ENCODE assay signal across 8 mouse cellular contexts in the genomic region with DNA sequence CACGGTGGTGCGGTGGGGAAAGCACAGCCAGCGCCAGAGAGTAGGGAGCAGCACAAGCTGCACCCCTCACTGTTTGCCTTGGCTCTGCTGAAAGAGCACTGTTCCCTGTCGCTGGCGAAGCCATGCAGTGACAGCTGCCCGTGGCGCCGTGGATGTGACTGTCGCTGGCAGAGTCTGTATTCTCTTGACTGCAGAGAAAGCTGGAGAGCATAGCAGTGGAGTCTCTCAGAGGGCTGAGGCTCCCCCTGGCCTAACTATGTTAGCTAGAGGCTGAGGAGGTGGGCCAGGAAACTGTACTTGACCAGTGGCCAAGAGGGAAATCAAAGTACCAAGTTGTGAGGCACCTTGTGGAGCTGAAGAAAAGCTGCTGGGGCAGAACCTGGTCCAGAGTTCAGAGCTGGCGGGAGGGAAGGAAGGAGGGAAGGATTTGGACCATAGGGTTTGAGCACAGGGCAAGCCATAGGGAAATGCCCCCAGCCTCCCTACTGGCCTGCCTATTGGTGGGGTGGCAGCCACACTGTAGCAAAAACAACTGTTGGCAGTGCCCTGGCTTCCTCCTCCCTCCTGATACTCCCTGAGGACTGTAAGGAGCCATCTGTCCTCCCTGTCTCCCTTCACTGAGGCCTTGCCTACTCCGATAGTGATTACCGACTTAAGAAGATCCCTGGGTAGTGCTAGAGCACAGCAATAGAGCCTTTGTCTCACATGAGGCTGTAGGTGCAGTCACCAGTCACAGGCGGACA. TPM values are rescaled to one million over a fixed set of nuclear protein-coding genes. Genes with fewer than 3 reads are reported as not detected.
DNase-seq lines count a peak whose midpoint lies in the region; ATAC-seq lines count a peak whose summit lies in the region.

No protein-coding gene starts in this region.

- peaks cover 97% of the 10 kb centered on the region for H3K36me3 ChIP-seq in neural tube, embryonic 13.5 days
- peaks cover 91% of the 10 kb centered on the region for H3K36me3 ChIP-seq in neural tube, embryonic 15.5 days
- H3K36me3 ChIP-seq in forebrain, embryonic 14.5 days (ENCODE audit: control insufficient read depth, insufficient read depth, low read length): peaks cover 95% of the 10 kb centered on the region
- peaks cover 58% of the 10 kb centered on the region for H3K36me3 ChIP-seq in stomach, embryonic 15.5 days

- H3K4me2 ChIP-seq in neural tube, embryonic 13.5 days: no peak overlapping the region
- H3K4me2 ChIP-seq in neural tube, embryonic 15.5 days: no peak overlapping the region
- H3K4me2 ChIP-seq in forebrain, embryonic 14.5 days (ENCODE audit: low read length): no peak overlapping the region
- H3K4me2 ChIP-seq in stomach, embryonic 15.5 days: no peak overlapping the region

- 87% methylated on average over 13 of the region's 13 CpGs for WGBS in neural tube, embryonic 13.5 days
- WGBS in neural tube, embryonic 15.5 days: 85% methylated on average over 13 of the region's 13 CpGs
- 85% methylated on average over 13 of the region's 13 CpGs for WGBS in forebrain, embryonic 14.5 days
- 83% methylated on average over 13 of the region's 13 CpGs for WGBS in stomach, embryonic 15.5 days

- ATAC-seq in neural tube, embryonic 13.5 days (ENCODE audit: low read depth): no peak
- no peak for ATAC-seq in neural tube, embryonic 15.5 days (ENCODE audit: low FRiP score)
- peak; percentile 34; the same call in 1 of the 2 replicates for ATAC-seq in forebrain, embryonic 14.5 days
- ATAC-seq in stomach, embryonic 15.5 days (ENCODE audit: insufficient read depth, low FRiP score, low read depth): no peak; the same call in 1 of the 2 replicates
- ATAC-seq in erythroblast, adult 5-6 weeks (replicated peaks; ENCODE audit: low FRiP score, poor library complexity, severe bottlenecking): no peak

- H3K27me3 ChIP-seq in neural tube, embryonic 13.5 days: no peaks in the 10 kb centered on the region
- no peaks in the 10 kb centered on the region for H3K27me3 ChIP-seq in neural tube, embryonic 15.5 days (replicated peaks)
- H3K27me3 ChIP-seq in forebrain, embryonic 14.5 days (replicated peaks; ENCODE audit: control insufficient read depth, insufficient read depth, low read length): no peaks in the 10 kb centered on the region
- no peaks in the 10 kb centered on the region for H3K27me3 ChIP-seq in stomach, embryonic 15.5 days (replicated peaks)

- peak; percentile 35 for DNase-seq in forebrain, embryonic 14.5 days (ENCODE audit: low spot score)
- DNase-seq in layer of hippocampus, adult 18-20 months (ENCODE audit: low spot score in 2 of 2): peak; percentile 79 to 89
- DNase-seq in urinary bladder, postnatal 10 days (ENCODE audit: low spot score): no peak
- no peak for DNase-seq in frontal cortex, postnatal 14 days (ENCODE audit: low spot score in 2 of 2)

- H3K9ac ChIP-seq in neural tube, embryonic 13.5 days: 0 out of 2 replicates have a peak overlapping the region, but pooled peaks have one; percentile 12
- no peak overlapping the region for H3K9ac ChIP-seq in neural tube, embryonic 15.5 days (replicated peaks)
- 0 out of 2 replicates have a peak overlapping the region, but pooled peaks have one; percentile 21 for H3K9ac ChIP-seq in forebrain, embryonic 14.5 days (ENCODE audit: low read length)
- no peak overlapping the region for H3K9ac ChIP-seq in stomach, embryonic 15.5 days

- peaks cover 10% of the 10 kb centered on the region for H3K4me1 ChIP-seq in neural tube, embryonic 13.5 days (replicated peaks)
- peaks cover 12% of the 10 kb centered on the region for H3K4me1 ChIP-seq in neural tube, embryonic 15.5 days
- H3K4me1 ChIP-seq in forebrain, embryonic 14.5 days (ENCODE audit: control insufficient read depth, insufficient read depth, low read length): no peaks in the 10 kb centered on the region
- H3K4me1 ChIP-seq in stomach, embryonic 15.5 days: peaks cover 32% of the 10 kb centered on the region

- no peaks in the 10 kb centered on the region for H3K9me3 ChIP-seq in neural tube, embryonic 13.5 days
- no peaks in the 10 kb centered on the region for H3K9me3 ChIP-seq in neural tube, embryonic 15.5 days (replicated peaks)
- no peaks in the 10 kb centered on the region for H3K9me3 ChIP-seq in forebrain, embryonic 14.5 days (replicated peaks; ENCODE audit: control insufficient read depth, low read length)
- H3K9me3 ChIP-seq in stomach, embryonic 15.5 days: no peaks in the 10 kb centered on the region

- peak overlapping the region; percentile 28; the same call in 1 of the 2 replicates for H3K27ac ChIP-seq in neural tube, embryonic 13.5 days (replicated peaks)
- no peak overlapping the region for H3K27ac ChIP-seq in neural tube, embryonic 15.5 days (replicated peaks)
- peak overlapping the region; percentile 68 for H3K27ac ChIP-seq in forebrain, embryonic 14.5 days (ENCODE audit: low read depth, low read length)
- H3K27ac ChIP-seq in stomach, embryonic 15.5 days: peak overlapping the region; percentile 67

- no peak overlapping the region for H3K4me3 ChIP-seq in neural tube, embryonic 13.5 days
- no peak overlapping the region for H3K4me3 ChIP-seq in neural tube, embryonic 15.5 days (replicated peaks)
- no peak overlapping the region for H3K4me3 ChIP-seq in forebrain, embryonic 14.5 days (ENCODE audit: low read depth, low read length)
- H3K4me3 ChIP-seq in stomach, embryonic 15.5 days (replicated peaks): no peak overlapping the region

RNA-seq across cellular contexts. Expression of gene Kmt5a, which starts 13.8 kb away (rescaled TPM):
- 34.0 and 37.8 TPM in 2 replicates for polyA plus RNA-seq in neural tube, embryonic 13.5 days (2015; fragmentation: Nextera tagmentation; extraction: Ambion mirVana)
- polyA plus RNA-seq in neural tube, embryonic 15.5 days (2015; fragmentation: Nextera tagmentation; extraction: Ambion mirVana): 29.3 and 30.8 TPM in 2 replicates
- 21.7 and 24.2 TPM in 2 replicates for polyA plus RNA-seq in forebrain, embryonic 14.5 days (2014; fragmentation: Nextera tagmentation; extraction: Ambion mirVana)
- total RNA-seq in layer of hippocampus, adult 18-20 months (2021): 10 to 100 TPM; 66.3 to 73.0 TPM
- 92.6 and 104 TPM in 2 replicates for polyA plus RNA-seq in stomach, embryonic 15.5 days (2015; fragmentation: Nextera tagmentation; extraction: Ambion mirVana)
- 89.3 and 92.4 TPM in 2 replicates for total RNA-seq in erythroblast, adult 5-6 weeks (2015; ENCODE audit: low replicate concordance)
- total RNA-seq in erythroblast, adult 5-6 weeks (2017; ENCODE audit: low replicate concordance): 105 and 107 TPM in 2 replicates

RNA-seq across cellular contexts. Expression of gene Rilpl2, which starts 24.7 kb away (rescaled TPM):
- polyA plus RNA-seq in neural tube, embryonic 13.5 days (2015; fragmentation: Nextera tagmentation; extraction: Ambion mirVana): 19.9 and 20.7 TPM in 2 replicates
- 27.5 and 32.0 TPM in 2 replicates for polyA plus RNA-seq in neural tube, embryonic 15.5 days (2015; fragmentation: Nextera tagmentation; extraction: Ambion mirVana)
- polyA plus RNA-seq in forebrain, embryonic 14.5 days (2014; fragmentation: Nextera tagmentation; extraction: Ambion mirVana): 29.4 and 31.7 TPM in 2 replicates
- 10 to 100 TPM; 20.4 to 22.6 TPM for total RNA-seq in layer of hippocampus, adult 18-20 months (2021)
- polyA plus RNA-seq in stomach, embryonic 15.5 days (2015; fragmentation: Nextera tagmentation; extraction: Ambion mirVana): 31.5 and 32.0 TPM in 2 replicates
- total RNA-seq in erythroblast, adult 5-6 weeks (2015; ENCODE audit: low replicate concordance): 9.4 and 19.0 TPM in 2 replicates
- total RNA-seq in erythroblast, adult 5-6 weeks (2017; ENCODE audit: low replicate concordance): 13.1 and 13.4 TPM in 2 replicates

RNA-seq across cellular contexts. Expression of gene Sbno1, which starts 27.7 kb away (rescaled TPM):
- 106 and 107 TPM in 2 replicates for polyA plus RNA-seq in neural tube, embryonic 13.5 days (2015; fragmentation: Nextera tagmentation; extraction: Ambion mirVana)
- polyA plus RNA-seq in neural tube, embryonic 15.5 days (2015; fragmentation: Nextera tagmentation; extraction: Ambion mirVana): 85.9 and 87.2 TPM in 2 replicates
- polyA plus RNA-seq in forebrain, embryonic 14.5 days (2014; fragmentation: Nextera tagmentation; extraction: Ambion mirVana): 64.7 and 85.1 TPM in 2 replicates
- total RNA-seq in layer of hippocampus, adult 18-20 months (2021): 100 to 1,000 TPM; 148 to 154 TPM
- polyA plus RNA-seq in stomach, embryonic 15.5 days (2015; fragmentation: Nextera tagmentation; extraction: Ambion mirVana): 77.3 and 81.5 TPM in 2 replicates
- 23.4 and 29.4 TPM in 2 replicates for total RNA-seq in erythroblast, adult 5-6 weeks (2015; ENCODE audit: low replicate concordance)
- 30.7 and 71.1 TPM in 2 replicates for total RNA-seq in erythroblast, adult 5-6 weeks (2017; ENCODE audit: low replicate concordance)

RNA-seq across cellular contexts. Expression of gene Snrnp35, which starts 29.4 kb away (rescaled TPM):
- 26.4 and 27.8 TPM in 2 replicates for polyA plus RNA-seq in neural tube, embryonic 13.5 days (2015; fragmentation: Nextera tagmentation; extraction: Ambion mirVana)
- 20.7 and 22.2 TPM in 2 replicates for polyA plus RNA-seq in neural tube, embryonic 15.5 days (2015; fragmentation: Nextera tagmentation; extraction: Ambion mirVana)
- 14.3 and 14.7 TPM in 2 replicates for polyA plus RNA-seq in forebrain, embryonic 14.5 days (2014; fragmentation: Nextera tagmentation; extraction: Ambion mirVana)
- total RNA-seq in layer of hippocampus, adult 18-20 months (2021): 10 to 100 TPM; 25.3 to 28.7 TPM
- 22.5 and 25.0 TPM in 2 replicates for polyA plus RNA-seq in stomach, embryonic 15.5 days (2015; fragmentation: Nextera tagmentation; extraction: Ambion mirVana)
- 3.8 TPM in 1 of 2 replicates, not detected in the other for total RNA-seq in erythroblast, adult 5-6 weeks (2015; ENCODE audit: low replicate concordance)
- total RNA-seq in erythroblast, adult 5-6 weeks (2017; ENCODE audit: low replicate concordance): 6.0 and 6.8 TPM in 2 replicates

Comparison
In these comparisons a context has a peak if more than half of its experiments do, and no peak if none do; other contexts are left out.
1. H3K9ac ChIP-seq: peak in neural tube, embryonic 13.5 days (single experiment) and forebrain, embryonic 14.5 days (single experiment); none in neural tube, embryonic 15.5 days (single experiment) and stomach, embryonic 15.5 days (single experiment).
2. DNase-seq: peak in forebrain, embryonic 14.5 days (single experiment) and layer of hippocampus, adult 18-20 months (2 of 2); none in urinary bladder, postnatal 10 days (single experiment) and frontal cortex, postnatal 14 days (0 of 2).